Mouse (Mus musculus): Measurements from ENCODE around the gene Myh10. TPM values are rescaled to one million over a fixed set of nuclear protein-coding genes. Genes with fewer than 3 reads are reported as not detected.

Myh10 gene
- polyA plus RNA-seq, 1 experiment, result 5.6 TPM

DNA sequence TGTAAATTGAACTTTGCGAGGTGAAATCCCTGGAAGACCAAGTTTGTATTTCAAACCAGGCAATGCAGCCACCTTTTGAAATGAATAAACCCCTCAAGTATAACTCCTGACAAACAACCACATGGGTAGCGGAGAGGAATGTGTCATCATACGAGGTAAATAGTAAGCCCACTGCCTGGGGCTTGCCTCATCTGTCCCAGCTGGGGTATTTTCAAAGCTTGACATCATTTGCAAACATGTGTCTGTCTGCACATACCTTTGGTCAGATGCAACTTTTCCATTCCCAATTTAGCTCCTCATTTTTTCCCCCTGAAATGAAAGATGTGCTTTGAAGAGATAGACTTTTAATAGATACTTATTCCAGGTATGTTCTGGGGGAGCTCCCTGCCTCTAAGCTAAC lies 16.7 kb upstream of the Myh10 start:
- 89% methylated on average over 3 of the region's 3 CpGs for WGBS

DNA sequence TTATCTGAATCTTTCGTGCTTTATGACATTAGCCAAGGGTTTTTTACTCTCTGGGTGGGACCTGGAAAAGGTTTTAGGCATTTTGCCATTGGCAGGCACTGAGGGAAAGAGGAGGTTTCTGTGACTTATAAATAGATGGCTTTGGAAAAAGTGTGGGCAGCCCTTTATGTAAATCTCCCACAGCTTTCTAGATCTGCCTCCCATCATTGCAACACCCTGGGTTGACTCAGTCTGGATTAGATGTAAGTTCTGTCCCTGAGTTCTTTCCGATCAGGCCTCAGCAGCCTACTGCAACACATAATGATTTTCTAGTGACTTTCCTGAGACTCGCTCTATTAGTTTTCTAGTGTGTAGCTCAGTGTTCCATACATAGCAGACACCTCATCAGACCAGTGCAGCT lies 16.1 kb upstream of the Myh10 start:
- Histone ChIP-seq H3K27ac (ENCODE audit: control insufficient read depth, insufficient read depth, low read length) (no peak overlapping the region), H3K4me1 (replicated peaks; ENCODE audit: control insufficient read depth, insufficient read depth, low read length) (no peaks in the 10 kb centered on the region), H3K27me3 (ENCODE audit: control insufficient read depth, insufficient read depth, low read length) (no peaks in the 10 kb centered on the region), H3K4me3 (ENCODE audit: control insufficient read depth, insufficient read depth, low read length) (no peak overlapping the region), H3K36me3 (ENCODE audit: control insufficient read depth, insufficient read depth, low read length) (no peaks in the 10 kb centered on the region)
- no peak for DNase-seq
- TF ChIP-seq CTCF (IDR thresholded peaks at IDR 0.05; ENCODE audit: borderline replicate concordance, control insufficient read depth, extremely low read depth, insufficient read depth, low read length, poor library complexity) (no peak), POLR2A (IDR thresholded peaks at IDR 0.05; ENCODE audit: control insufficient read depth, extremely low read depth, insufficient read depth, low read length, poor library complexity) (no peak)
- 66% methylated on average over 3 of the region's 3 CpGs for WGBS

More for the DNA sequence above, 16.7 kb upstream of the Myh10 start:
- no peak overlapping the region for H3K27ac ChIP-seq (ENCODE audit: control insufficient read depth, insufficient read depth, low read length)
- no peak for TF ChIP-seq CTCF (IDR thresholded peaks at IDR 0.05; ENCODE audit: borderline replicate concordance, control insufficient read depth, extremely low read depth, insufficient read depth, low read length, poor library complexity)
- TF ChIP-seq POLR2A (IDR thresholded peaks at IDR 0.05; ENCODE audit: control insufficient read depth, extremely low read depth, insufficient read depth, low read length, poor library complexity), result no peak
- no peaks in the 10 kb centered on the region for H3K36me3 ChIP-seq (ENCODE audit: control insufficient read depth, insufficient read depth, low read length)
- no peaks in the 10 kb centered on the region for H3K4me1 ChIP-seq (replicated peaks; ENCODE audit: control insufficient read depth, insufficient read depth, low read length)
- H3K4me3 ChIP-seq (ENCODE audit: control insufficient read depth, insufficient read depth, low read length), result no peak overlapping the region
- DNase-seq, result no peak
- H3K27me3 ChIP-seq (ENCODE audit: control insufficient read depth, insufficient read depth, low read length), result no peaks in the 10 kb centered on the region

DNA sequence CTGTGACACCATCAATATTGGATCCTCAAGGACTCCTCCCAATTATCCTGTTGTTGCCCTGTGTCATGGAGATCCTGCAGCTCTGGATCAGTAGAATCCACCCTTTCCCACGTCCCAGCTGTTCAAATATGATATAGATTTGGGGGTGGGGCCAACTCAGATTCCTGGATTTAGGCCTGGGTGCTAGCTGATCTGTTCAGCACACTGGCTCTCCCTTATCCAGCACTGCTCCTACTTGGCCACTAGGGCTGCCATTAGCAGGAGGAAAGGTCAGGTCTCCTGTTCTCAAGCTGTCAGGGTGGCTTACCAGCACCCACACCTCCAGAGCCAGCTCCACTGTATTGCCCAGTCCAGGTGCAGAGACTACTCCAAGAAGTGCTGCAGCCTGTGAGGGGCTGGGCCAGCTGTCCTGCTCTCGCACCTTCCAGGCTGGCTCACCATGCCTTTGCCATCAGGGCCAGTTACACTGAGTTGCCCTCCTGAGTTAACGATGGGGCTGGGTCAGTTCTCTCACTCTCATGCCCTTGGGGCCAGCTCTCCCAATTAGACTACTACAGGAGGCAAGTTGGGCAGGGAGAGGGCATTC lies 10.0 kb upstream of the Myh10 start:
- TF ChIP-seq POLR2A (IDR thresholded peaks at IDR 0.05; ENCODE audit: control insufficient read depth, extremely low read depth, insufficient read depth, low read length, poor library complexity), result no peak
- no peak for TF ChIP-seq CTCF (IDR thresholded peaks at IDR 0.05; ENCODE audit: borderline replicate concordance, control insufficient read depth, extremely low read depth, insufficient read depth, low read length, poor library complexity)

DNA sequence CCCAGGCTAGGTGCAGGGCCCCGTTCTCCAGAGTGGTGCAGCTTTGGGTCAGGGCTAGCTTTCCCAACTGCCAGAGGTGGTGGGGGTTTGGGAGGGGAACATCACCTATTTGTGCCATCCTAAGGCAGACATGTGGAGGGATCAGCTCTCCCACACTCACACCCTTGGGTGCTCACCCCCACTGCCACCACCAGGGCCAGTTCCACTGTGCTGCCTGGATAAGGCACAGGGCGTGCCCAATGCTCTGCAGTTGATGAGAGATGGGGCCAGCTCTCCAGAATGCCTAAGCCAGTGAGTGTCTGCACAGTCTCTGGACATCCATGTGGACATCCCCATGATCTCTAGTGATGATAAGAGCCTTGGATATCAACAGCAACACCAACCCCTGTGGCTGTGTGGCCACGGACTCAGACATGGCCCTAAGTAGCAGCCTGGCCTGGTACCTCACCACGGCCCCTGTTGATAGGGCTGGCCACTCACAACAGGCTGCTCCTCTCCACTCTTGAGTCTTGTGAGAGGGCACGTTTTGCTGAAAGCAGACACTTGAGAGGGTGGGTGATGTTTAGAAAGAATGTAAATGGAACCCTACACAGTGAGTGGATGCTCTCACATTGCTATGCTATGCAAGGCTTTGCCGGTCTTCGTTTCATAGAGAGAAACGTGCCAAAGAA lies 9.1 kb upstream of the Myh10 start:
- no peaks in the 10 kb centered on the region for H3K36me3 ChIP-seq (ENCODE audit: control insufficient read depth, insufficient read depth, low read length)
- no peaks in the 10 kb centered on the region for H3K27me3 ChIP-seq (ENCODE audit: control insufficient read depth, insufficient read depth, low read length)
- no peak overlapping the region for H3K4me3 ChIP-seq (ENCODE audit: control insufficient read depth, insufficient read depth, low read length)
- H3K4me1 ChIP-seq (replicated peaks; ENCODE audit: control insufficient read depth, insufficient read depth, low read length), result no peaks in the 10 kb centered on the region
- TF ChIP-seq POLR2A (IDR thresholded peaks at IDR 0.05; ENCODE audit: control insufficient read depth, extremely low read depth, insufficient read depth, low read length, poor library complexity) (no peak), CTCF (IDR thresholded peaks at IDR 0.05; ENCODE audit: borderline replicate concordance, control insufficient read depth, extremely low read depth, insufficient read depth, low read length, poor library complexity) (no peak)
- DNase-seq, result no peak
- no peak overlapping the region for H3K27ac ChIP-seq (ENCODE audit: control insufficient read depth, insufficient read depth, low read length)
- WGBS, result 93% methylated on average over 8 of the region's 8 CpGs

More for the DNA sequence above, 10.0 kb upstream of the Myh10 start:
- Histone ChIP-seq H3K4me1 (replicated peaks; ENCODE audit: control insufficient read depth, insufficient read depth, low read length) (no peaks in the 10 kb centered on the region), H3K4me3 (ENCODE audit: control insufficient read depth, insufficient read depth, low read length) (no peak overlapping the region), H3K27ac (ENCODE audit: control insufficient read depth, insufficient read depth, low read length) (no peak overlapping the region), H3K36me3 (ENCODE audit: control insufficient read depth, insufficient read depth, low read length) (no peaks in the 10 kb centered on the region), H3K27me3 (ENCODE audit: control insufficient read depth, insufficient read depth, low read length) (no peaks in the 10 kb centered on the region)
- DNase-seq, result no peak
- WGBS, result 88% methylated on average over 3 of the region's 3 CpGs

- WGBS, result 96% methylated on average over 5 of the region's 5 CpGs
- H3K4me1 ChIP-seq (replicated peaks; ENCODE audit: control insufficient read depth, insufficient read depth, low read length), result peaks cover 3% of the 10 kb centered on the region
- H3K27me3 ChIP-seq (ENCODE audit: control insufficient read depth, insufficient read depth, low read length), result no peaks in the 10 kb centered on the region
- no peak overlapping the region for H3K4me3 ChIP-seq (ENCODE audit: control insufficient read depth, insufficient read depth, low read length)
- H3K27ac ChIP-seq (ENCODE audit: control insufficient read depth, insufficient read depth, low read length), result no peak overlapping the region
- TF ChIP-seq POLR2A (IDR thresholded peaks at IDR 0.05; ENCODE audit: control insufficient read depth, extremely low read depth, insufficient read depth, low read length, poor library complexity), result no peak
- TF ChIP-seq CTCF (IDR thresholded peaks at IDR 0.05; ENCODE audit: borderline replicate concordance, control insufficient read depth, extremely low read depth, insufficient read depth, low read length, poor library complexity), result no peak
- H3K36me3 ChIP-seq (ENCODE audit: control insufficient read depth, insufficient read depth, low read length), result no peaks in the 10 kb centered on the region
- no peak for DNase-seq
Measured at GRCm38 (mm10) chr11:68686001-68686400, 5.4 kb upstream of the Myh10 start.

DNA sequence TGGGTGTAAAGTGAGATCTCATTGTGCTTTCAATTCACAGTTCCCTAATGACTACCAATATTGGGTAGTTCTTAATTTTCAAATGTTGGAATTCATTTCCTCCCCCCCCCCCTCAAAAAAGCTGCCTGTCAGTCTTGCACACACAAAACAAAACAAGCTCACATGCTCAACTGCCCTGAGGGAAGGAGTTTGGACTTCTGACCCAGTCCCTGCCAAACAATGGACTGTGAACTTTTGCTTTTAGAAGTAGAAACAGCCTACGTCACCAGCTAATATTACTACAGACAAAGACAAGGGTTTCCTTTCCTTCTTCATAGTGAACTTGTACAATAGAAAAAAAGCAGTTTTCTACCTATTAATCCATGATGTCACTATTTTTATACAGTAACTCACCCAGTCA lies 2.1 kb upstream of the Myh10 start:
- no peak for DNase-seq
- Histone ChIP-seq H3K4me3 (ENCODE audit: control insufficient read depth, insufficient read depth, low read length) (no peak overlapping the region), H3K27ac (ENCODE audit: control insufficient read depth, insufficient read depth, low read length) (no peak overlapping the region), H3K36me3 (ENCODE audit: control insufficient read depth, insufficient read depth, low read length) (no peaks in the 10 kb centered on the region), H3K27me3 (ENCODE audit: control insufficient read depth, insufficient read depth, low read length) (peaks cover 9% of the 10 kb centered on the region), H3K4me1 (replicated peaks; ENCODE audit: control insufficient read depth, insufficient read depth, low read length) (peaks cover 17% of the 10 kb centered on the region)
- TF ChIP-seq CTCF (IDR thresholded peaks at IDR 0.05; ENCODE audit: borderline replicate concordance, control insufficient read depth, extremely low read depth, insufficient read depth, low read length, poor library complexity), result no peak
- no peak for TF ChIP-seq POLR2A (IDR thresholded peaks at IDR 0.05; ENCODE audit: control insufficient read depth, extremely low read depth, insufficient read depth, low read length, poor library complexity)
- 96% methylated on average over 1 of the region's 1 CpGs for WGBS

All from thymus, adult 2 months (tissue).